Mouse (Mus musculus): ENCODE results near the gene Gm20517. TPM values are rescaled to one million over a fixed set of nuclear protein-coding genes. Genes with fewer than 3 reads are reported as not detected.

Gm20517 gene
- total RNA-seq, 2 experiments from 2014 or later = 2.6 to 4.0 TPM

DNA sequence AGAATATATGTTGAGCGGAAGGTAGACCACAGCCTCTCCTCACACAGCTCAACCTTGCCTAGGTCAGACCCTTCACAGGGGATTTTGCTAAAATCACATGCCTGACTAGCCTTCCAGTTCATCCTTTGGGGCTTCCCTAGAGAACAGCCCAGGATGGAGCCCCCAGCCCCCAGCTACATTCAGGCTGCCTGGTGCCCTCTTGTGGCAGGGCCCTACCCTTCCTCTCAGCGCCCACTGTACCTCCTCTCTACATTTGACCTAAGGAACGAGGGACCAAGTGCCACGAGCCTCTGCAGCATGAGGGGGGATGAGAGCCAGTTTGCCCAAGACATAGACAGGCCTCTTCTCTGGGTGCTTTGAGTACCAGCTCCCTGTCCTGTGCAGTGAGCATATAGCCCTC lies 93.3 kb downstream of the Gm20517 start:
- DNase-seq (ENCODE audit: low spot score in 2 of 2) = no peak

DNA sequence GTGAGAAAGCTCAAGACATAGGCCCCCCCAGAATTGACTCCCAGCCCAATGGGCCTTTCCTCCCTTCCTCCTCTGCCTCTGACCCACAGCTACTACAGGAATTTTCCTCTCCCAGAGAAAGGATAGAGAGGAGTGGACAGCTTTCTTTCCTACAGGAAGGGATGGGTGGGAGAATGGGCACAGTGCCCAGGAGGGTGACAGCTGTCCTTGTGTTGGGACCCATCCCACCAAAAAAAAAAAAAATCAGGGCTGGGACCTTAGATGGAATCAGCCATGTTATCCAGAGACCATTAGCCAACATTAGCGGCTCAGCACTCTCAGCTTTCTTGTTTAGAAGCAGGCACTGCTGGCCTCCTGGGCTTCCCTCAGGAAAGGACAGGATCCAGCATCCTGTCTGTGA lies 94.8 kb downstream of the Gm20517 start:
- DNase-seq (ENCODE audit: low spot score in 2 of 2) = no peak

GRCm38 (mm10) chr17:47707961-47708360 lies 96.6 kb downstream of the Gm20517 start:
- DNase-seq (ENCODE audit: low spot score in 2 of 2) = no peak

- DNase-seq (ENCODE audit: low spot score in 2 of 2) = no peak
These were observed 97.6 kb downstream of the Gm20517 start for GRCm38 (mm10) chr17:47708972-47709371.

DNA sequence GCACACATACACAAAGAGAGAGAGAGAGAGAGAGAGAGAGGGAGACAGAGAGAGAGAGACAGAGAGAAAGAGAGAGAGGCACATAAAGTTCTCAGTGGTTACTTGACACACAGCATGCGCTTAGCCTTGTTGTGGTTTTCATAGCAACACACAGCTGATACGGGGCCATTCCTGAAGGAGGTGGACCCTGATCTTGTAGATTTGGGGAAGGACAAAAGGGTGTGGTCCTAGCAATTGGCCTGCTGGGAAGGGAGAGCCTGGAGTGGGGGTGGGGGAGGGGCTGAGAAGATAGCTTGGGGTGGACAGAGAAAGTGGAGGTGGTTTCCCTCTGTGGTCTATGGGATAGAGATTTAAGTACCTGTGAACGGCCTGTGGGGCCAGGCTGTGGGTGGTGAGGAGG lies 98.6 kb downstream of the Gm20517 start:
- DNase-seq (ENCODE audit: low spot score in 2 of 2) = no peak

GRCm38 (mm10) chr17:47711883-47712282 lies 100.5 kb downstream of the Gm20517 start:
- no peak for DNase-seq (ENCODE audit: low spot score in 2 of 2)

DNA sequence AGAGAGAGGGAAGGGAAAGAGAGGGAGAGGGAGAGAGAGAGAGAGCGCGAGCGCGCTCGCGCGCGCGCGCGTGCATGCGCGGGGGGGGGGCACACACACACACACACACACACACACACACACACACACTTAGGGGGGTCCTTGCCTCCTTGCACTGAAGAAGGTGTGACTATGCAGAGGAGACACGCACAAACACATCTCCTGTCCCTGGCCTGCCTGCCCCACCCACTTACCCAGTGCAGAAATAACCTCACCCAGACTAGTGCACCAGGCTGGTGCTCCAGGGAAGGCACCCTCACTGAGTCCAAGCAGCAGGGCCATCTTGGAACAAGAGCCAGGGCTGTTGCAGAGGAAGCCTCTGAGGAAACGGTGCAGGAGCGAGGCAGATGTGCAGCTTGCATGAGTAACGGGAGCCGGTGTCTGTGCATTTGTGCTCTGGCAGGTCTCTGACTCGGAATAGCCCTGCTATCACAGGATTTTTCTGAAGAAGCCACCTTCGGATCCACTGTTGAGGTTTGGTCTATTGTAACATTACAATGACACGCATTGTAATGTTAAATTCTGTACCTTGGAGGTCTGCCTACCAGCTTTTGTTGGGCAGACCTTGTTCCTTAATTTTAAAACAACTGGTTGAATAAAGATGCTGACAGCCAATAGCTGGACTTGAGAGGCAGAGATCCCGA lies 101.6 kb downstream of the Gm20517 start:
- DNase-seq (ENCODE audit: low spot score in 2 of 2) = no peak

DNA sequence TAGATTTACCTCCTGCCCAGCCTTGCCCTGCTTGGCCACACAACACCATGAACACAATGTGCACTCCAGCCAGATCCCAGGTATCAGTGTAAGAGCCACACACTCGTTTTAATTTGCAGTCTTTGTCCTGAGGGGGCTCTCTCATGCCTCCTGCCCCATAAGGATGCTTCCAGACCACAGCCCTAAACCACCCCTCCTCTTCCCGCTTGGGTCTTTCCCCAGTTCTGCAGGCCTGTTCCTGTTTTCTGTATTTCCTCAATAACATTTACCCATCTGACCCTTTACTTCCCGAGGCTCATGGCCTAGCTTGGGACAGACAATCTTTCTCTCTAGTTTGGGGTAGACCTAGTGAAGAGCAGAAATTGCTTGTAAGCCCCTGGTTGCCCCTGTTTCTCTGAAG lies 103.6 kb downstream of the Gm20517 start:
- DNase-seq (ENCODE audit: low spot score in 2 of 2) = no peak

DNA sequence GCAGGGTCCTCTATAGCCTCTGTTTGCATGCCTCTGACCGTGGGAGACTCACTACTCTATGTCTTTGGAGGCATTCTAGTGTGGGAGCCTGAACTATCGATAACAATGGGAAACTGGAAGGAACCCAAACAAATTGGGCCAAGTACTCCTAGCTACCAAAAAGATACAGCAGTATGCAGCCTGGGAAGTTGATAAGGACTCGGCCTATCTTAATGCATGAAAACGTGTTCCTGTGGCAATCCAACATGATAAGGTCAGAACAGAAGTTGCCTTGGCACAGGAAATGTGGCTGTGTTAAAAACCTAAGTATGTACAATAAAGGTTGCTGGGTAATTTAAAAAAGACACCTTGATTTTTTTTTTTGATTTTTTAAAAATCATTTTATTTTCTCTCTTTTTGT lies 109.8 kb downstream of the Gm20517 start:
- DNase-seq (ENCODE audit: low spot score in 2 of 2) = no peak

- DNase-seq (ENCODE audit: low spot score in 2 of 2) = no peak
These were observed 115.2 kb downstream of the Gm20517 start, which contains the start of gene Pgc for GRCm38 (mm10) chr17:47726566-47726965. Gene Pgc (plus strand): TSS chr17:47726842.

DNA sequence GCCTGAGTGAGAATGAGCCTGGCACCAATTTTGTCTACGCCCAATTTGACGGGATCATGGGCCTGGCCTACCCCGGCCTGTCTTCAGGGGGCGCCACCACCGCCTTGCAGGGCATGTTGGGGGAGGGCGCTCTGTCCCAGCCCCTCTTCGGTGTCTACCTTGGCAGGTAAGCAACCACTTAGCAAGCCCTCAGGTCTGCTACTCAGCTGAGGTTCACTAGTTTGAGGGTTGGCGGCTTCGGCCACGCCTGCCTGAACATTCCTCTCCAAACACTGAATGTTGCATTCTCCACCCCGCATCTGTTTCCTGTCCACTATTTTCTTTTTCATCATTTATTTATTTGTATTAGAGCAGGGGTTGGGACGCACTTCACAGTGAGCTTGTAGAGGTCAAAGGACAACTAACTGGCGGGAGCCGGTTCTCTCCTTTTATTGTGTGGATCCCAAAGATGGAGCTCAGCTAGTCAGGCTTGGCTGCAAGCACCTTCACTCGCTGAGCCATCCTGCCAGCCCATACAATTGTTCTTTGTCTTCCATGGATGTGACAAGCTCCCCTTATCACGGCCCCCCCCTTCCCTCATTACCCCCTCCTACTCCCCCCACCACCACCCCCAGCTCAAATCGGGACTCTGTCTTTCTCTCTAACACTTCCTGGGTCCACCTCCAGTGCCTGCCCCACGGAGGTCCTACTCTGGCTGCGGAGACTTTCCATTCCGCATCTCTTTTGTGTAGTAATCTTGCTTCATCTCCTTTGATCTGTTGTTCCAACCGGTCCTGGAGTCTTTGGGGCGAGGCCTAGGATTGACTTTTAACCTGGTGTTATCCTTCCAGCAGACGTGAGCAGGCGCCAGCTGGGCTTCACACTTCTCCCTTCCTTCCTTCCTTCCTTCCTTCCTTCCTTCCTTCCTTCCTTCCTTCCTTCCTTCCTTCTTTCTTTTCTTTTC lies 119.5 kb downstream of the Gm20517 start:
- no peak for DNase-seq (ENCODE audit: low spot score in 2 of 2)

Other genes starting within 250 kb of the Gm20517 start
- gene Mrps10, start 242.7 kb upstream of the Gm20517 start, total RNA-seq (2021) = 10 to 100 TPM; 36.0 to 40.5 TPM
- gene Guca1b, start 226.2 kb upstream of the Gm20517 start, total RNA-seq (2021) = under 1 TPM; 0.61 to 0.73 TPM
- gene Guca1a, start 211.0 kb upstream of the Gm20517 start, total RNA-seq (2021) = 1 to 10 TPM in 1 of 2 experiments, under 1 TPM in 1; 0.96 to 1.5 TPM
- 1 to 10 TPM in 1 of 2 experiments, under 1 TPM in 1; 0.76 to 1.0 TPM for gene AI661453, start 175.0 kb upstream of the Gm20517 start, total RNA-seq (2021)
- gene 1700001C19Rik, start 174.2 kb upstream of the Gm20517 start, total RNA-seq (2021) = not detected
- gene Taf8, start 109.3 kb upstream of the Gm20517 start, total RNA-seq (2021) = 10 to 100 TPM; 11.9 to 12.5 TPM
- 100 to 1,000 TPM; 270 to 304 TPM for gene Ccnd3, start 106.5 kb upstream of the Gm20517 start, total RNA-seq (2021)
- 10 to 100 TPM; 15.3 to 15.7 TPM for gene Bysl, start 97 bp upstream of the Gm20517 start, total RNA-seq (2021)
- 10 to 100 TPM; 21.7 to 26.1 TPM for gene Med20, start within 50 bp of the Gm20517 start, total RNA-seq (2021)
- 1 to 10 TPM; 8.1 to 9.5 TPM for gene Usp49, start 19.1 kb downstream of the Gm20517 start, total RNA-seq (2021)
- gene Tomm6, start 76.8 kb downstream of the Gm20517 start, total RNA-seq (2021) = 100 to 1,000 TPM; 161 TPM
- gene Frs3, start 77.4 kb downstream of the Gm20517 start, total RNA-seq (2021) = 1 to 10 TPM; 7.0 to 7.4 TPM
- gene Gm21981, start 82.9 kb downstream of the Gm20517 start, total RNA-seq (2021) = 1 to 10 TPM in 1 of 2 experiments, under 1 TPM in 1; 0.42 to 1.1 TPM
- 1 to 10 TPM; 1.6 to 3.9 TPM for gene Prickle4, start 83.1 kb downstream of the Gm20517 start, total RNA-seq (2021)
- not detected for gene Pgc, start 115.3 kb downstream of the Gm20517 start, total RNA-seq (2021)
- gene Tfeb, start 125.4 kb downstream of the Gm20517 start, total RNA-seq (2021) = 10 to 100 TPM; 62.2 to 72.7 TPM
- 10 to 100 TPM; 12.0 to 13.0 TPM for gene Mdfi, start 223.1 kb downstream of the Gm20517 start, total RNA-seq (2021)

All from gastrocnemius, postnatal 4 days (tissue).